Mouse (Mus musculus) kidney, adult 2 months (tissue): Measurements from ENCODE around the gene Rhobtb1.

ENCODE experiments used
- CTCF ChIP-seq: fragments of 200-500 bp; conservative IDR thresholded peaks from 2 replicates; pipeline ENCODE4 v1.5.1; 2011; ENCODE audit warnings: low read depth, mild to moderate bottlenecking, control low read depth, low read length, moderate library complexity, mixed read lengths; ENCODE audit not compliant: insufficient read depth, insufficient read length
- POLR2A ChIP-seq: fragments of 200-500 bp; IDR thresholded peaks from one replicate; pipeline ENCODE4 v1.6.1; 2011; ENCODE audit warnings: low read depth, low read length, control low read depth

GRCm38 (mm10) chr10:69248261-69249160, 97.3 kb downstream of the Rhobtb1 start:
- TF ChIP-seq CTCF (no peak), POLR2A (no peak)
